8 mouse cellular contexts compared by ENCODE assay signal in the genomic region with DNA sequence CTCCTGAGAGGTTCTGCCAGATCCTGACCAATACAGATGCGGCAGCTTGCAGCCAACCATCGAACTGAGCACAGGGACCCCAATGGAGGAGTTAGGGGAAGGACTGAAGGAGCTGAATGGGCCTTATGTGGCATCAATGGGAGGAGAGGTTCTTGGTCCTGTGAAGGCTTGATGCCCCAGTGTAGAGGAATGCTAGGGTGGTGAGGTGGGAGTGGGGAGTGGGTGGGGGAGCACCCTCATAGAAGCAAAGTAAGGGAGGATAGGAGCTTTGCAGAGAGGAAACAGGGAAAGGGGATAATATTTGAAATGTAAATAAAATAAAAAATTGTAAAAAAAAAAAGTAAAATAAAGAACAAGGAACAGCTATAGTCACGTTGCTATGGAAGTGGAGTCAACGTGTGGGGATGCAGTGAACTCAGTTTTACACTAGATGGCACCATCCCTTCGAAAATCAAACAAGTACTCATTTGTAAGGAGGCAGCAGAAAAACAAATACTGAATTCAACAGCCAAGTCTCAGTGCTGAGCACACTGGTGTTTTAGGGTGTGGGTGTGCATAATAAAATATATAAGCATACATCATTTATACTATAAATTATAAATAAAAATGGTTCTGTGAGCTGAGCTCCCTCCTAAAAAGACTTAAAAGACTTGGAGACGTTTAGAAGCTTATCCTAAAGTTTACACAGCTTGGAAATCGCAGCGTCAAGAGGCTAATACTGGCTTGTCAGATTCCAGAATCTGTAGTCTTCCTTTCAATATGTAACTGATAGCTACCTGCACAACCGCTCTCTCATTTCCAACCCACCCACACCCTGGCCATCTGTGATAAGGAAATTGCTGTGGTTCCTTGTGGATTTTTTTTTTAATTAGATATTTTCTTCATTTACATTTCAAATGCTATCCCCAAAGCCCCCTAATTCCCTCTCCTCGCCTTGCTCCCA. TPM values are rescaled to one million over a fixed set of nuclear protein-coding genes. Genes with fewer than 3 reads are reported as not detected.
DNase-seq lines count a peak whose midpoint lies in the region; ATAC-seq and TF ChIP-seq lines count a peak whose summit lies in the region.

No protein-coding gene starts in this region.

- no peak overlapping the region for H3K9ac ChIP-seq in hindbrain, embryonic 12.5 days
- H3K9ac ChIP-seq in lung, postnatal 0 days (replicated peaks; ENCODE audit: low read depth): no peak overlapping the region

- H3K9me3 ChIP-seq in hindbrain, embryonic 12.5 days (replicated peaks): no peaks in the 10 kb centered on the region
- H3K9me3 ChIP-seq in lung, postnatal 0 days (ENCODE audit: low read length): no peaks in the 10 kb centered on the region

- no peak overlapping the region for H3K27ac ChIP-seq in hindbrain, embryonic 12.5 days
- no peak overlapping the region for H3K27ac ChIP-seq in lung, postnatal 0 days (ENCODE audit: low read length)

- no peak for TF ChIP-seq EP300 in lung, postnatal 0 days (IDR thresholded peaks at IDR 0.05)

- no peak overlapping the region for H3K4me3 ChIP-seq in hindbrain, embryonic 12.5 days
- H3K4me3 ChIP-seq in lung, postnatal 0 days (ENCODE audit: low read depth, low read length): no peak overlapping the region

- 49% methylated on average over 10 of the region's 10 CpGs for WGBS in hindbrain, embryonic 12.5 days
- WGBS in lung, postnatal 0 days: 37% methylated on average over 10 of the region's 10 CpGs

- TF ChIP-seq CTCF in lung, postnatal 0 days (IDR thresholded peaks at IDR 0.05): peak; percentile 87

- no peaks in the 10 kb centered on the region for H3K4me1 ChIP-seq in hindbrain, embryonic 12.5 days
- no peaks in the 10 kb centered on the region for H3K4me1 ChIP-seq in lung, postnatal 0 days (ENCODE audit: insufficient read depth, low read depth, low read length)

- H3K4me2 ChIP-seq in hindbrain, embryonic 12.5 days (replicated peaks): no peak overlapping the region
- no peak overlapping the region for H3K4me2 ChIP-seq in lung, postnatal 0 days (replicated peaks; ENCODE audit: low read depth, low read length)

- H3K27me3 ChIP-seq in hindbrain, embryonic 12.5 days: no peaks in the 10 kb centered on the region
- no peaks in the 10 kb centered on the region for H3K27me3 ChIP-seq in lung, postnatal 0 days (replicated peaks; ENCODE audit: insufficient read depth, low read length)

- peak; percentile 40; the same call in 1 of the 2 replicates for ATAC-seq in hindbrain, embryonic 12.5 days (ENCODE audit: low FRiP score)
- ATAC-seq in lung, postnatal 0 days: peak; percentile 47; the same call in 1 of the 2 replicates

- no peaks in the 10 kb centered on the region for H3K36me3 ChIP-seq in hindbrain, embryonic 12.5 days
- H3K36me3 ChIP-seq in lung, postnatal 0 days (ENCODE audit: insufficient read depth, low read length): no peaks in the 10 kb centered on the region

- intact Hi-C loops in heart, postnatal 25 days (cut with DNase I): loop anchor here (2.0 to 5.0 kb wide), 3 partner anchors 149 to 406 kb away; no protein-coding TSS in a partner anchor

- DNase-seq in heart, adult 18-20 months: peak; percentile 35 to 58
- no peak for DNase-seq in heart, postnatal 25 days (ENCODE audit: low spot score)
- DNase-seq in R1 (ENCODE audit: low read depth, low spot score): peak; percentile 66
- DNase-seq in embryo, embryonic 11.5 days (ENCODE audit: low read depth, low spot score): peak; percentile 48
- peak; percentile 50 for DNase-seq in layer of hippocampus, adult 9-11 months
- peak; percentile 81 for DNase-seq in lung, postnatal 0 days (ENCODE audit: low spot score)
- peak; percentile 18 to 26 for DNase-seq in right cerebral cortex, postnatal 36 days (ENCODE audit: low spot score in 2 of 2)

RNA-seq across cellular contexts. Expression of a gene that starts 24.2 kb away (rescaled TPM):
- total RNA-seq in heart, adult 18-20 months (2021): not detected
- not detected for total RNA-seq in heart, postnatal 25 days (2021)
- not detected in 2 replicates for polyA plus RNA-seq in hindbrain, embryonic 12.5 days (2016; fragmentation: Nextera tagmentation; extraction: Ambion mirVana)
- polyA plus RNA-seq in lung, postnatal 0 days (2015; fragmentation: Nextera tagmentation; extraction: Ambion mirVana): not detected in 2 replicates

RNA-seq across cellular contexts. Expression of a gene that starts 54.2 kb away (rescaled TPM):
- 10 to 100 TPM; 40.4 to 45.4 TPM for total RNA-seq in heart, adult 18-20 months (2021)
- total RNA-seq in heart, postnatal 25 days (2021): 10 to 100 TPM; 48.0 to 49.5 TPM
- 163 and 172 TPM in 2 replicates for polyA plus RNA-seq in hindbrain, embryonic 12.5 days (2016; fragmentation: Nextera tagmentation; extraction: Ambion mirVana)
- polyA plus RNA-seq in lung, postnatal 0 days (2015; fragmentation: Nextera tagmentation; extraction: Ambion mirVana): 74.1 and 74.3 TPM in 2 replicates
